Mouse (Mus musculus) limb, embryonic 11.5 days (tissue): ENCODE results near the gene Actn4. TPM values are rescaled to one million over a fixed set of nuclear protein-coding genes. Genes with fewer than 3 reads are reported as not detected.

Experiments
- ATAC-seq: fragments of 200-750 bp; cut with Nextera tagmentation; 2 replicates; pipeline ENCODE4 v1.8.0; 2017; ENCODE audit warnings: low read depth; ENCODE audit not compliant: insufficient number of reproducible peaks, low FRiP score, low TSS enrichment
- DNase-seq: peaks from one replicate; pipeline ENCODE4 v3.0.0-alpha.2; 2015; ENCODE audit warnings: low spot score
- H3K27ac ChIP-seq: fragments of 300-500 bp; sonication (generic); replicated peaks from 2 replicates; pipeline ENCODE4 v1.5.1; 2014; ENCODE audit warnings: low read depth, mild to moderate bottlenecking, low read length
- H3K27me3 ChIP-seq: fragments of 300-500 bp; sonication (generic); 2 replicates; pipeline ENCODE4 v1.6.1; 2014; ENCODE audit warnings: mild to moderate bottlenecking, low read length, mixed read lengths; ENCODE audit not compliant: control insufficient read depth, insufficient read depth
- H3K36me3 ChIP-seq: fragments of 300-500 bp; sonication (generic); 2 replicates; pipeline ENCODE4 v1.6.1; 2014; ENCODE audit warnings: mild to moderate bottlenecking, low read length, moderate library complexity, mixed read lengths; ENCODE audit not compliant: control insufficient read depth, insufficient read depth
- H3K4me1 ChIP-seq: fragments of 300-500 bp; sonication (generic); 2 replicates; pipeline ENCODE4 v1.6.1; 2014; ENCODE audit warnings: low read length, mixed read lengths; ENCODE audit not compliant: control insufficient read depth, insufficient read depth
- H3K4me2 ChIP-seq: fragments of 300-500 bp; sonication (generic); 2 replicates; pipeline ENCODE4 v1.6.1; 2014; ENCODE audit warnings: low read depth, mild to moderate bottlenecking, moderate library complexity; ENCODE audit not compliant: severe bottlenecking
- H3K4me3 ChIP-seq: fragments of 300-500 bp; sonication (generic); 2 replicates; pipeline ENCODE4 v1.5.1; 2014; ENCODE audit warnings: low read depth, low read length
- H3K9ac ChIP-seq: fragments of 300-500 bp; sonication (generic); 2 replicates; pipeline ENCODE4 v1.6.1; 2014; ENCODE audit warnings: mild to moderate bottlenecking, low read length
- H3K9me3 ChIP-seq: fragments of 300-500 bp; sonication (generic); 2 replicates; pipeline ENCODE4 v1.6.1; 2016; ENCODE audit warnings: low read length; ENCODE audit not compliant: control insufficient read depth
- WGBS: fragments of 180-500 bp; shearing (Covaris S2); extraction: QIAGEN DNeasy Blood & Tissue Kit; methylation state at CpG from one replicate; pipeline ENCODE4 v1.1.7; 2014; 5-methylcytosine and 5-hydroxymethylcytosine counted together
- polyA plus RNA-seq: library from polyadenylated mRNA; unstranded; fragments of >200 nt; fragmentation: Nextera tagmentation; extraction: Ambion mirVana; gene quantifications from 2 replicates; pipeline ENCODE4 v1.2.1, GENCODE M21; 2014

The Actn4 gene
- polyA plus RNA-seq, 1 experiment from 2014 or later, result 208 TPM

DNA sequence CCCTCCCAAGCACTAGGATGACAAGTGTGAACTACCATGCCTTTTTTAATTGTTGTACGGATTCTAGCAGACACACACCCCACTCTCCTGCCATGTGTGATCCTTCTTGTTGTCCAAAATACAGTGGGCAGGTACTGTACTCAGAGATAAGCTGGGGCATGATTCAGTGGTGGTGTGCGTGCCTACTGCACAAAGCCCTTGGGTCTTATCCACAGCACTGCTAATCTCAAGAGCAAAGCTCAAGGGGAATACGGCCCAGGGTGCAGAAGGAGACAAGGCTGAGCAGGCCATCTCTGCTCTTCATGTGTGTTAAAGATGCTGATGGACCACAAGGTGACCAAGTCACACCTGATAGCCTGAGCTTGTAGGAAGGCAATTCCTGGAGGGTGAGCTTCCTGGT lies 41.0 kb downstream of the Actn4 start:
- H3K4me1 ChIP-seq, result peaks cover 34% of the 10 kb centered on the region
- no peak overlapping the region for H3K27ac ChIP-seq
- H3K4me3 ChIP-seq, result no peak overlapping the region
- H3K9ac ChIP-seq, result no peak overlapping the region
- H3K36me3 ChIP-seq, result peaks cover 10% of the 10 kb centered on the region
- ATAC-seq (no peak), DNase-seq (no peak)
- H3K9me3 ChIP-seq, result no peaks in the 10 kb centered on the region
- no peaks in the 10 kb centered on the region for H3K27me3 ChIP-seq
- WGBS, result 95% methylated on average over 3 of the region's 3 CpGs
- no peak overlapping the region for H3K4me2 ChIP-seq

DNA sequence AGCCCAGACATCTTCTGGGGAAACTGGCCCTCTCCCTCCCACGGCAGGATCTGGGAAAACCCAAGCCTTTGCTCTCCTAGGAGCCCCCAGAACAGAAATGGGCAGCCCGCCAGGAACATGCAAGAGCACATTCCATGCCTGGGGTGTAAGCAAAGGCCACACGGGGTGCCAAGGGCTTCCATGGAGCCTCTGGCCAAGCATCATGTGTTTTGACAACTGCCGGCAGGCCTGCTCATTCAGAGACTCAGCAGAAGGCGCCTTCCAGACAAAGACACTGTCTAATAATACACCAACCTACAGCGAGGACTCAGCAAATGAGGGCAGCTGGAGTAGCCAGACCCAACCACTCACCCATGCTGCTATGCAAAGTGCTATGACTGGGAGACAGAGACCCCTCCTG lies 42.3 kb downstream of the Actn4 start:
- H3K9ac ChIP-seq, result no peak overlapping the region
- no peak overlapping the region for H3K4me2 ChIP-seq
- H3K27ac ChIP-seq, result no peak overlapping the region
- H3K9me3 ChIP-seq, result no peaks in the 10 kb centered on the region
- no peaks in the 10 kb centered on the region for H3K27me3 ChIP-seq
- no peak overlapping the region for H3K4me3 ChIP-seq
- 74% methylated on average over 6 of the region's 6 CpGs for WGBS
- DNase-seq (no peak), ATAC-seq (no peak)
- H3K4me1 ChIP-seq, result peaks cover 25% of the 10 kb centered on the region
- peaks cover 20% of the 10 kb centered on the region for H3K36me3 ChIP-seq

- H3K27ac ChIP-seq, result no peak overlapping the region
- H3K9ac ChIP-seq, result no peak overlapping the region
- ATAC-seq, result no peak
- no peak overlapping the region for H3K4me2 ChIP-seq
- H3K4me1 ChIP-seq, result peaks cover 13% of the 10 kb centered on the region
- H3K4me3 ChIP-seq, result no peak overlapping the region
- H3K9me3 ChIP-seq, result no peaks in the 10 kb centered on the region
- no peaks in the 10 kb centered on the region for H3K27me3 ChIP-seq
- peaks cover 25% of the 10 kb centered on the region for H3K36me3 ChIP-seq
- WGBS, result 81% methylated on average over 8 of the region's 8 CpGs
- no peak for DNase-seq
Observed at GRCm38 (mm10) chr7:28918540-28918939, 43.6 kb downstream of the Actn4 start.

- H3K27ac ChIP-seq, result no peak overlapping the region
- no peaks in the 10 kb centered on the region for H3K9me3 ChIP-seq
- H3K4me3 ChIP-seq, result no peak overlapping the region
- no peak for ATAC-seq
- H3K36me3 ChIP-seq, result peaks cover 25% of the 10 kb centered on the region
- 81% methylated on average over 10 of the region's 10 CpGs for WGBS
- peaks cover 5% of the 10 kb centered on the region for H3K4me1 ChIP-seq
- H3K4me2 ChIP-seq, result no peak overlapping the region
- no peak for DNase-seq
- no peaks in the 10 kb centered on the region for H3K27me3 ChIP-seq
- H3K9ac ChIP-seq, result no peak overlapping the region
Observed at GRCm38 (mm10) chr7:28917503-28918426, 44.4 kb downstream of the Actn4 start.

DNA sequence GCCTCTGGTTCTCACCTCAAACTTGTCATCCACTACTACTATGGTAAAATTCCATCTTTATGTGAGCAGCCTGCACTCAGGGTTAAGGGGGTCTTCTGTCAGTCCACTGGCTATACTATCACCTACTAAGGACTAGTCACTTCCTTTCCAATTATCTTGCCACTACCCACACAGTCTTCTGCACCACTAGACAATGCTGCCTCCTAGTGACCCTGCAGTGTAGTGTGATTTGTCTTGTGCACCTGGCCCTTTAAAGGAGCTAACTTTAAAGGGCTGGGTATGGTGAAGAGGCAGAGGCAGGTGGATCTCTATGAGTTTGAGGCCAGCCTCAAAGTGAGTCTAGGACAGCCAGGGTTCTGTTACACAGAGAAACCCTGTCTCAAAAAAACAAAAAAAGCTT lies 45.6 kb downstream of the Actn4 start:
- H3K27me3 ChIP-seq, result no peaks in the 10 kb centered on the region
- no peaks in the 10 kb centered on the region for H3K9me3 ChIP-seq
- H3K27ac ChIP-seq, result no peak overlapping the region
- peaks cover 30% of the 10 kb centered on the region for H3K36me3 ChIP-seq
- no peak overlapping the region for H3K9ac ChIP-seq
- H3K4me2 ChIP-seq, result no peak overlapping the region
- no peaks in the 10 kb centered on the region; the same call in 1 of the 2 replicates for H3K4me1 ChIP-seq
- no peak overlapping the region for H3K4me3 ChIP-seq
- no peak for DNase-seq
- no peak for ATAC-seq

- Histone ChIP-seq H3K9me3 (no peaks in the 10 kb centered on the region), H3K4me1 (no peaks in the 10 kb centered on the region; the same call in 1 of the 2 replicates), H3K36me3 (peaks cover 31% of the 10 kb centered on the region), H3K27ac (no peak overlapping the region), H3K4me2 (no peak overlapping the region), H3K9ac (no peak overlapping the region), H3K4me3 (no peak overlapping the region), H3K27me3 (no peaks in the 10 kb centered on the region)
- ATAC-seq, result no peak
- 87% methylated on average over 11 of the region's 11 CpGs for WGBS
- DNase-seq, result no peak
Observed at GRCm38 (mm10) chr7:28913171-28913570, 49.0 kb downstream of the Actn4 start.

DNA sequence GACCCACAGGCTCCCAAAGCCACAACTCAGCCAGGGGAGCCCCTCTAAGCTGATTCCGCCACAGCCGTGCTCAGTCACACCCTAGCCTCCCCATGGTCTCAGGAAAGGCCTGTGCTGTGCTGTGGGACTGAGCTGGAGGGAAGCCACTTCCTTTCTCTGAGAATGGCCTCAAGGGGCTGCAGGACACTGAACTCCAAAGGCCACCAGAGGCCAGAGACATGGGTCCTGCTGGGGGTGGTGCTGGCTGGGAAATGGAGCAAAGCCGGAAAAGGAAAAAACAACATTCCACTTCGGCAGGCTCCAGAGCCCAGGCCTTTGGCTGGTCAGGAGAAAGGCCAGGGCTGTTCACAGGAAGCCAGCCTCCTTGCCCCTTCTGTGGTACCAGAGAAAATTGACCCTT lies 50.5 kb downstream of the Actn4 start:
- Histone ChIP-seq H3K27me3 (no peaks in the 10 kb centered on the region), H3K4me2 (no peak overlapping the region), H3K4me1 (no peaks in the 10 kb centered on the region), H3K36me3 (peaks cover 35% of the 10 kb centered on the region; the same call in 1 of the 2 replicates), H3K9ac (no peak overlapping the region), H3K9me3 (no peaks in the 10 kb centered on the region), H3K4me3 (no peak overlapping the region), H3K27ac (no peak overlapping the region)
- ATAC-seq (no peak), DNase-seq (no peak)
- WGBS, result 85% methylated on average over 4 of the region's 4 CpGs

GRCm38 (mm10) chr7:28907195-28907594 lies 54.9 kb downstream of the Actn4 start:
- no peaks in the 10 kb centered on the region for H3K27me3 ChIP-seq
- H3K9ac ChIP-seq, result no peak overlapping the region
- H3K27ac ChIP-seq, result no peak overlapping the region
- H3K4me1 ChIP-seq, result no peaks in the 10 kb centered on the region
- no peaks in the 10 kb centered on the region for H3K9me3 ChIP-seq
- 91% methylated on average over 5 of the region's 5 CpGs for WGBS
- no peak for ATAC-seq
- H3K36me3 ChIP-seq, result peaks cover 46% of the 10 kb centered on the region
- no peak overlapping the region for H3K4me3 ChIP-seq
- DNase-seq, result no peak
- no peak overlapping the region for H3K4me2 ChIP-seq
